Mouse (Mus musculus) midbrain, postnatal 0 days (tissue): ENCODE data around the gene Pebp1. TPM values are rescaled to one million over a fixed set of nuclear protein-coding genes. Genes with fewer than 3 reads are reported as not detected.

Experiments
- ATAC-seq: fragments of 200-750 bp; cut with Nextera tagmentation; 2 replicates; pipeline ENCODE4 v1.8.0; 2017; ENCODE audit warnings: moderate number of reproducible peaks, mild to moderate bottlenecking, moderate TSS enrichment, moderate library complexity; ENCODE audit not compliant: low FRiP score
- DNase-seq: peaks from one replicate; pipeline ENCODE4 v3.0.0-alpha.2; 2015; ENCODE audit warnings: low spot score
- H3K27ac ChIP-seq: fragments of 300-500 bp; sonication (generic); 2 replicates; pipeline ENCODE4 v1.5.1; 2014; ENCODE audit warnings: low read depth, mild to moderate bottlenecking, low read length, mixed read lengths
- H3K27me3 ChIP-seq: fragments of 300-500 bp; sonication (generic); 2 replicates; pipeline ENCODE4 v1.6.1; 2014; ENCODE audit warnings: low read length, control low read depth, mixed read lengths; ENCODE audit not compliant: insufficient read depth
- H3K36me3 ChIP-seq: fragments of 300-500 bp; sonication (generic); 2 replicates; pipeline ENCODE4 v1.6.1; 2014; ENCODE audit warnings: low read length, control low read depth, mixed read lengths; ENCODE audit not compliant: insufficient read depth
- H3K4me1 ChIP-seq: fragments of 300-500 bp; sonication (generic); 2 replicates; pipeline ENCODE4 v1.6.1; 2014; ENCODE audit warnings: mild to moderate bottlenecking, control low read depth, antibody characterized with exemption, low read length, mixed read lengths; ENCODE audit not compliant: insufficient read depth
- H3K4me2 ChIP-seq: fragments of 300-500 bp; sonication (generic); 2 replicates; pipeline ENCODE4 v1.6.1; 2014; ENCODE audit warnings: low read depth, mild to moderate bottlenecking, low read length, mixed read lengths; ENCODE audit not compliant: poor library complexity, severe bottlenecking
- H3K4me3 ChIP-seq: fragments of 300-500 bp; sonication (generic); 2 replicates; pipeline ENCODE4 v1.5.1; 2014; ENCODE audit warnings: low read depth, mild to moderate bottlenecking, low read length, moderate library complexity
- H3K9ac ChIP-seq: fragments of 300-500 bp; sonication (generic); replicated peaks from 2 replicates; pipeline ENCODE4 v1.6.1; 2014; ENCODE audit warnings: mild to moderate bottlenecking, low read length, moderate library complexity, mixed read lengths; ENCODE audit not compliant: poor library complexity, severe bottlenecking
- H3K9me3 ChIP-seq: fragments of 300-500 bp; sonication (generic); 2 replicates; pipeline ENCODE4 v1.6.1; 2016; ENCODE audit warnings: low read length, control low read depth
- CTCF ChIP-seq: IDR thresholded peaks from 2 replicates; pipeline ENCODE4 v1.5.1; 2016; ENCODE audit warnings: antibody characterized with exemption, mild to moderate bottlenecking
- WGBS: fragments of 180-500 bp; shearing (Covaris S2); extraction: QIAGEN DNeasy Blood & Tissue Kit; methylation state at CpG from one replicate; pipeline ENCODE4 v1.1.7; 2014; 5-methylcytosine and 5-hydroxymethylcytosine counted together
- polyA plus RNA-seq: library from polyadenylated mRNA; unstranded; fragments of >200 nt; fragmentation: Nextera tagmentation; extraction: Ambion mirVana; gene quantifications from 2 replicates; pipeline ENCODE4 v1.2.1, GENCODE M21; 2015
- total RNA-seq: library from RNA; depleted of rRNA; stranded (reverse); fragments of >200 nt; gene quantifications from 2 replicates; pipeline ENCODE4 v1.2.3, GENCODE M21; 2014; rRNA removed

The Pebp1 gene
- total and polyA plus RNA-seq, 2 experiments from 2014 or later: 1,025 to 1,525 TPM

DNA sequence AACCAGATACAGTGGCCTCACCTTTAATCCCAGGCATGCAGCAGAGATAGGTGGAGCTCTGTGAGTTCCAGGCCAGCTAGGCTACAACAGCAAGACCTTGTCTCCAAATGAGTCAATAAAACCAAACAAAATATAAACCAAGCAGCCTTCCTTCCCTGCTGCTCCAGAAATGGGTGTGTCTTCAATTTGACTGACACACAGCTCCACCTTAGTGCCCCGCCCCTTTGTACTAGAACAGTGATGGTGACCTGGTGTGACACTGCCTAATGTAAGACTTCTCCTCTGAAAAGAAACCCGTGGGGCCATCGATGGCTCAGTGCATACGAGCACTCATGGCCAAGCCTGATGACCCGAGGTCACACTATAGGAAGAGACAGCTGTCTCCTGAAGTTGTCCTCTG lies 50.9 kb downstream of the Pebp1 start:
- Histone ChIP-seq H3K27ac (no peak overlapping the region), H3K36me3 (peaks cover 4% of the 10 kb centered on the region; the same call in 1 of the 2 replicates), H3K9ac (no peak overlapping the region), H3K27me3 (no peaks in the 10 kb centered on the region), H3K4me3 (no peak overlapping the region), H3K4me1 (no peaks in the 10 kb centered on the region), H3K4me2 (no peak overlapping the region), H3K9me3 (no peaks in the 10 kb centered on the region)
- DNase-seq (no peak), ATAC-seq (no peak)
- no peak for TF ChIP-seq CTCF
- WGBS: 89% methylated on average over 5 of the region's 5 CpGs

Other genes starting within 250 kb of the Pebp1 start
- gene Suds3, start 171.5 kb downstream of the Pebp1 start, total RNA-seq: 91.5 and 95.0 TPM in 2 replicates
- gene Suds3, start 171.5 kb downstream of the Pebp1 start, polyA plus RNA-seq: 63.9 and 70.9 TPM in 2 replicates
- 30.1 and 35.5 TPM in 2 replicates for gene Taok3, start 167.5 kb downstream of the Pebp1 start, total RNA-seq
- gene Taok3, start 167.5 kb downstream of the Pebp1 start, polyA plus RNA-seq: 61.9 and 65.1 TPM in 2 replicates
- gene Vsig10, start 31.5 kb upstream of the Pebp1 start, total RNA-seq: 1.8 and 7.1 TPM in 2 replicates
- 1.2 and 1.5 TPM in 2 replicates for gene Vsig10, start 31.5 kb upstream of the Pebp1 start, polyA plus RNA-seq
- 395 and 494 TPM in 2 replicates for gene Wsb2, start 69.7 kb upstream of the Pebp1 start, total RNA-seq
- 336 and 360 TPM in 2 replicates for gene Wsb2, start 69.7 kb upstream of the Pebp1 start, polyA plus RNA-seq
- gene Rfc5, start 101.4 kb upstream of the Pebp1 start, total RNA-seq: 12.0 and 15.2 TPM in 2 replicates
- gene Rfc5, start 101.4 kb upstream of the Pebp1 start, polyA plus RNA-seq: 22.0 and 22.1 TPM in 2 replicates
- gene Ksr2, start 126.4 kb upstream of the Pebp1 start, total RNA-seq: 14.5 and 16.0 TPM in 2 replicates
- 6.7 and 8.9 TPM in 2 replicates for gene Ksr2, start 126.4 kb upstream of the Pebp1 start, polyA plus RNA-seq